Mouse (Mus musculus): ENCODE measurements around the gene Tiam2. TPM values are rescaled to one million over a fixed set of nuclear protein-coding genes. Genes with fewer than 3 reads are reported as not detected.

Tiam2 gene
- polyA plus RNA-seq, 1 experiment from 2014 or later = 7.8 TPM

GRCm38 (mm10) chr17:3467636-3468324 lies 141.4 kb downstream of the Tiam2 start:
- Histone ChIP-seq H3K27ac (ENCODE audit: low read depth, low read length) (no peak overlapping the region), H3K9me3 (ENCODE audit: control insufficient read depth, low read length) (no peaks in the 10 kb centered on the region), H3K36me3 (ENCODE audit: control insufficient read depth, insufficient read depth, low read length) (no peaks in the 10 kb centered on the region), H3K4me1 (ENCODE audit: control insufficient read depth, insufficient read depth, low read length) (no peaks in the 10 kb centered on the region), H3K9ac (replicated peaks; ENCODE audit: low read depth, low read length) (no peak overlapping the region), H3K4me2 (ENCODE audit: low read depth, low read length) (no peak overlapping the region), H3K4me3 (ENCODE audit: low read depth, low read length) (no peak overlapping the region), H3K27me3 (ENCODE audit: control insufficient read depth, insufficient read depth, low read length) (no peaks in the 10 kb centered on the region)
- 39% methylated on average over 8 of the region's 8 CpGs for WGBS
- no peak for ATAC-seq (ENCODE audit: low read depth)

GRCm38 (mm10) chr17:3472018-3472417 lies 145.6 kb downstream of the Tiam2 start:
- WGBS = 82% methylated on average over 6 of the region's 6 CpGs
- Histone ChIP-seq H3K9ac (replicated peaks; ENCODE audit: low read depth, low read length) (no peak overlapping the region), H3K4me3 (ENCODE audit: low read depth, low read length) (no peak overlapping the region), H3K4me2 (ENCODE audit: low read depth, low read length) (no peak overlapping the region), H3K4me1 (ENCODE audit: control insufficient read depth, insufficient read depth, low read length) (no peaks in the 10 kb centered on the region), H3K27me3 (ENCODE audit: control insufficient read depth, insufficient read depth, low read length) (no peaks in the 10 kb centered on the region), H3K9me3 (ENCODE audit: control insufficient read depth, low read length) (no peaks in the 10 kb centered on the region), H3K36me3 (ENCODE audit: control insufficient read depth, insufficient read depth, low read length) (no peaks in the 10 kb centered on the region), H3K27ac (ENCODE audit: low read depth, low read length) (no peak overlapping the region)
- no peak for ATAC-seq (ENCODE audit: low read depth)

- no peak overlapping the region for H3K9ac ChIP-seq (replicated peaks; ENCODE audit: low read depth, low read length)
- WGBS = 91% methylated on average over 2 of the region's 2 CpGs
- H3K9me3 ChIP-seq (ENCODE audit: control insufficient read depth, low read length) = no peaks in the 10 kb centered on the region
- H3K27ac ChIP-seq (ENCODE audit: low read depth, low read length) = no peak overlapping the region
- no peak for ATAC-seq (ENCODE audit: low read depth)
- no peaks in the 10 kb centered on the region for H3K27me3 ChIP-seq (ENCODE audit: control insufficient read depth, insufficient read depth, low read length)
- no peaks in the 10 kb centered on the region for H3K36me3 ChIP-seq (ENCODE audit: control insufficient read depth, insufficient read depth, low read length)
- H3K4me3 ChIP-seq (ENCODE audit: low read depth, low read length) = no peak overlapping the region
- H3K4me2 ChIP-seq (ENCODE audit: low read depth, low read length) = no peak overlapping the region
- H3K4me1 ChIP-seq (ENCODE audit: control insufficient read depth, insufficient read depth, low read length) = no peaks in the 10 kb centered on the region
Measured at GRCm38 (mm10) chr17:3476546-3476945, 150.2 kb downstream of the Tiam2 start.

- no peak for ATAC-seq (ENCODE audit: low read depth)
- WGBS = 72% methylated on average over 7 of the region's 7 CpGs
- no peaks in the 10 kb centered on the region for H3K27me3 ChIP-seq (ENCODE audit: control insufficient read depth, insufficient read depth, low read length)
- no peak overlapping the region for H3K27ac ChIP-seq (ENCODE audit: low read depth, low read length)
- H3K36me3 ChIP-seq (ENCODE audit: control insufficient read depth, insufficient read depth, low read length) = no peaks in the 10 kb centered on the region
- H3K9me3 ChIP-seq (ENCODE audit: control insufficient read depth, low read length) = no peaks in the 10 kb centered on the region
- H3K4me3 ChIP-seq (ENCODE audit: low read depth, low read length) = no peak overlapping the region
- no peaks in the 10 kb centered on the region for H3K4me1 ChIP-seq (ENCODE audit: control insufficient read depth, insufficient read depth, low read length)
- H3K4me2 ChIP-seq (ENCODE audit: low read depth, low read length) = no peak overlapping the region
- H3K9ac ChIP-seq (replicated peaks; ENCODE audit: low read depth, low read length) = no peak overlapping the region
Measured at GRCm38 (mm10) chr17:3481576-3482575, 155.5 kb downstream of the Tiam2 start.

GRCm38 (mm10) chr17:3483091-3483490 lies 156.7 kb downstream of the Tiam2 start:
- Histone ChIP-seq H3K4me2 (ENCODE audit: low read depth, low read length) (no peak overlapping the region), H3K27ac (ENCODE audit: low read depth, low read length) (no peak overlapping the region), H3K9ac (replicated peaks; ENCODE audit: low read depth, low read length) (no peak overlapping the region), H3K4me1 (ENCODE audit: control insufficient read depth, insufficient read depth, low read length) (no peaks in the 10 kb centered on the region), H3K9me3 (ENCODE audit: control insufficient read depth, low read length) (no peaks in the 10 kb centered on the region), H3K27me3 (ENCODE audit: control insufficient read depth, insufficient read depth, low read length) (no peaks in the 10 kb centered on the region), H3K4me3 (ENCODE audit: low read depth, low read length) (no peak overlapping the region), H3K36me3 (ENCODE audit: control insufficient read depth, insufficient read depth, low read length) (no peaks in the 10 kb centered on the region)
- WGBS = 92% methylated on average over 8 of the region's 8 CpGs
- no peak for ATAC-seq (ENCODE audit: low read depth)

- H3K4me2 ChIP-seq (ENCODE audit: low read depth, low read length) = no peak overlapping the region
- no peak overlapping the region for H3K4me3 ChIP-seq (ENCODE audit: low read depth, low read length)
- H3K36me3 ChIP-seq (ENCODE audit: control insufficient read depth, insufficient read depth, low read length) = no peaks in the 10 kb centered on the region
- no peaks in the 10 kb centered on the region for H3K9me3 ChIP-seq (ENCODE audit: control insufficient read depth, low read length)
- H3K9ac ChIP-seq (replicated peaks; ENCODE audit: low read depth, low read length) = no peak overlapping the region
- ATAC-seq (ENCODE audit: low read depth) = no peak
- H3K27me3 ChIP-seq (ENCODE audit: control insufficient read depth, insufficient read depth, low read length) = no peaks in the 10 kb centered on the region
- 72% methylated on average over 7 of the region's 7 CpGs for WGBS
- no peak overlapping the region for H3K27ac ChIP-seq (ENCODE audit: low read depth, low read length)
- no peaks in the 10 kb centered on the region for H3K4me1 ChIP-seq (ENCODE audit: control insufficient read depth, insufficient read depth, low read length)
Measured at GRCm38 (mm10) chr17:3485851-3486250, 159.5 kb downstream of the Tiam2 start.

GRCm38 (mm10) chr17:3487211-3487610 lies 160.8 kb downstream of the Tiam2 start:
- no peaks in the 10 kb centered on the region for H3K27me3 ChIP-seq (ENCODE audit: control insufficient read depth, insufficient read depth, low read length)
- H3K9me3 ChIP-seq (ENCODE audit: control insufficient read depth, low read length) = no peaks in the 10 kb centered on the region
- no peak overlapping the region for H3K4me2 ChIP-seq (ENCODE audit: low read depth, low read length)
- H3K4me1 ChIP-seq (ENCODE audit: control insufficient read depth, insufficient read depth, low read length) = no peaks in the 10 kb centered on the region
- H3K27ac ChIP-seq (ENCODE audit: low read depth, low read length) = no peak overlapping the region
- no peak for ATAC-seq (ENCODE audit: low read depth)
- no peak overlapping the region for H3K4me3 ChIP-seq (ENCODE audit: low read depth, low read length)
- 94% methylated on average over 4 of the region's 4 CpGs for WGBS
- H3K36me3 ChIP-seq (ENCODE audit: control insufficient read depth, insufficient read depth, low read length) = no peaks in the 10 kb centered on the region
- no peak overlapping the region for H3K9ac ChIP-seq (replicated peaks; ENCODE audit: low read depth, low read length)

- Histone ChIP-seq H3K9ac (replicated peaks; ENCODE audit: low read depth, low read length) (no peak overlapping the region), H3K4me2 (ENCODE audit: low read depth, low read length) (no peak overlapping the region), H3K9me3 (ENCODE audit: control insufficient read depth, low read length) (no peaks in the 10 kb centered on the region), H3K27me3 (ENCODE audit: control insufficient read depth, insufficient read depth, low read length) (no peaks in the 10 kb centered on the region), H3K36me3 (ENCODE audit: control insufficient read depth, insufficient read depth, low read length) (no peaks in the 10 kb centered on the region), H3K27ac (ENCODE audit: low read depth, low read length) (no peak overlapping the region), H3K4me1 (ENCODE audit: control insufficient read depth, insufficient read depth, low read length) (no peaks in the 10 kb centered on the region), H3K4me3 (ENCODE audit: low read depth, low read length) (no peak overlapping the region)
- ATAC-seq (ENCODE audit: low read depth) = no peak
- WGBS = 81% methylated on average over 12 of the region's 12 CpGs
Measured at GRCm38 (mm10) chr17:3487721-3488601, 161.6 kb downstream of the Tiam2 start.

Data from neural tube, embryonic 14.5 days (tissue).